Mouse (Mus musculus) kidney, adult 8-10 months (tissue): ENCODE measurements at regions not wholly inside any gene's neighbourhood (a gene's known extent, or its start where the extent isn't known, plus 50 kb on each side); places are given as distances from the start of the nearest gene placed in this dataset.
"Not testable (repeated sequence)": the region's sequence is repeated elsewhere in the genome, so short reads cannot be mapped to it uniquely, and the experiment has no call there.

Experiments
- DNase-seq, 2 experiments: peaks; one replicate each; pipeline ENCODE4 v3.0.0; 2022

DNA sequence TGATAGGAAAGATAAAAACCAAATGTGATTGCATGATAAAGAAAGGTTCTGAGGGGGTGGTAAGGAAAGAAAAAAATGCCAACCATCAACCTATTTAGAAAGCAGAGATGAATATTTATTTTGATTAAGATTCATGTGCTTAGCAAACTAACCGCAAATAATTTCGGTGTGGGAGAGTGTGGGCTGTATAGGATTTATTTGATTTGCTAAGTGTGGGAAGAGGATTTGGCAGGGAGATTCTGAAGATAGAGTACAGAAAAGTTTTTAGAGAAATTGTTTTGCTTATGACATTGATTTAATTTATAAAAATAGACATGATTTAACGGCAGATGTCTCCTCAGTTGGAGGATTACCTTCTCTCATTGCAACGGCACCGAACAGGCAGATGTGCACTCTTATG lies 250.3 kb downstream of the Pros1 start:
- DNase-seq: no peak

DNA sequence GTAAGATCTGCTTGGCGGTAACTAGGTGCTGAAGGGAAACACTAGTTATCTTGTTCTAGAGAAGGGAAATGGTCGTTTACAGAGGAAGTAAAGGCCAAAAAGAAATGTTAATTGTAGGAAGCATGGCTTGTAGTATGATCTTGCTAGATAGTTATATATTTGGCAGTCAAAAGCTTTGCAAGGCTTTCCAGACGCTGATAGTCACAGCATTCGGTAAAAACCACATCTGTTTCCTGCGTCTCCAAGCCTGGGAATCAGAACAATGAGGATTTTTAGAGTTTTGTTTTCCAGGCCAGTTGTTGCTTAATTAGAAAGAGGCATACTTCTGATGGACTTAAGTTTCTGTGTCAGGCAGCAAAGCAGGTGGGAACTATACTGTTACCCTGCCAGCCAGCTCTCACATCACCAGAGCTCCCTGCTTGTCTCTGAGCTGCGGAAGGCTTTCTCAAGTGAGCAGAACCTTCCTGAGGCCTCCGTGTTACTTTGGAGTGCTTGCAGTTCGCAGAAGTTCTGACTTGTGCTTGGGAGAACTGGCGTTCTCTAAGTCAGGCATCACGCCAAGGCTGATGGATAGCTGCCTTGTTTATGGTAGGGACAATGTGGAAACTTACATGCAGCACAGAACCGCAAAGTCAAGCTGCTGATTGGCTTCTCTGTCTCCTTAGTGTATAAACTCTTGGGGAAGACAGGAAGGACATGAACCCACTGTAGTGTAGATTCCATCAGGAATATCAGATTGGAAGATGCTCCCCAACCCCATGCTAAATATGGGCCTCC lies 251.0 kb downstream of the Pros1 start:
- DNase-seq: no peak

DNA sequence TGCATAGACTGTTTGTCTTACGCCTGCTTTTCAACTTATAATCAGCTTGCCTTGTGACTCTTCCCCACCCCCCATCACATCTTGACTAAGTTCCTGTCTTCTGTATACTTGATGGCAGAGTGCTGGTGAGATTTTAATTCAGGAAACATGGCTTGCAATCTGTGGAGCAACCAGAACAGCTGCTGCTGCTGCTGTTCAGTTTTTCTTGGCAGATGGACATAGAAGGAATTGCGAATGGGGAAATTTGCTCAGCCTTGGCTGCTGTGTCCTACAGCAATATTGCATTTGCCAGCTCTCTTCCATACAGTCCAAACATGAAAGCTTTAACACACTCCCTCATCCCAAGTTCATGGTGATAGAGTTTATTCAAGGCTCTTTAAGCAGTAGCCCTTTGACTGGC lies 262.3 kb downstream of the Pros1 start:
- DNase-seq: no peak

DNA sequence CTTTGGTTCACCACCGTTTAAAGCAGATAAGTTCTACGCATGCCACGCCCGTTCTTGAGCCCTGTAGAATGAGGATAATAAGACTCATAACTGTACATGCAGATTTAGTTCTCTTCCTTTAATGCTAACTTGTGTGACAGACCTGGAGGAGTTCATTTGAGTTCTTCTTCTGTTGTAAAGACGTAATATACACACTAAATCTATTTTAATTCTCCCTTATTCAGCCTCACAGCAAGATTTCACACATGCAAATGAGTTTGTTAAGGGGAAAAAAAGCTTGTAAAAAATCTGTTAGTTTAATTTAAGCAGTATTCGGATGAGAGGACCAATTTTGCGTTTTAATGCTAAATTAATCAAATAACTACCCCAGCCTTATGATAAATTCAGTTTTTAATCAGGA lies 264.6 kb downstream of the Pros1 start:
- no peak for DNase-seq

DNA sequence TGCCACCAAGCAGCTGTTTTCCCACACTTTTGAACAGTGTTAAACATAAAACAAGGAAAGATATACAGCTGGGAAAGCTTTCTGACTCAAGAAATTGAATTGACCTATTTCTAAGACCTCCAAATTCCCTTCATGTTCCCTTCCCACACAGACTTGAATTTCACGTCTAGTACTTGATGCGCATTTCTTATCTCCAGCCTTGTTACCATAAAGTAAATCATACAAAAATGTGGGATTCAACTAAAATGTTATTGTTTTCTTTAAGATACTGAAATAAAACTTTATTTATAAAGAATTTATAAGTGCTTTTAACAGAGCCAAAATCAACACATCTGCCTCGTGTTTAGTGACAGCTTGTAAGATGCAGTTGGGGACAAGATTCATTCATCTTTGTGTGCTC lies 289.7 kb downstream of the Pros1 start:
- DNase-seq: no peak

DNA sequence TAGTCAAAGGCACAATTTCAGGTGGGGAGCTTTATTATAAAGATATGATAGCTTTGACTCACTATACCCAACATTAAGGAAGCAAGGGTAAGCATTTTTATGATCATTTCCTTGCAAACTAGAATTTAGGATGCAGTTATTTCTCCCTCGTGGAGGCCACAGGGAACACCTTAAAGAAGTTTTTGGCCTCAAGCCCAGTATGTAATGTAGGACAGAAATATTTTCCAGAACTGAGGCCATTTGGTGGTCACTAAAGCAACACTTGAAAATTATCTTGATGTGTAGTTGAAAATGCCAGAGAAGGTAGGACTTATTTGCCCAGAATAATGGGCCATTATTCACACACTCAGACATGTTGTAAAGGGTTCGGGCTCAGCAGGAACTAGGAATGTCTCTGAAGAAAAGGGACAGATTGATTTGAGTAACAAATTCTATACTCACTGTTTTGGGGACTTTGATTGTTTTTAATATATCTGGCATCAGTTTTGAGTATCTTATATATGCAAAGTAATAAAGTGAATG lies 301.3 kb downstream of the Pros1 start:
- no peak for DNase-seq

DNA sequence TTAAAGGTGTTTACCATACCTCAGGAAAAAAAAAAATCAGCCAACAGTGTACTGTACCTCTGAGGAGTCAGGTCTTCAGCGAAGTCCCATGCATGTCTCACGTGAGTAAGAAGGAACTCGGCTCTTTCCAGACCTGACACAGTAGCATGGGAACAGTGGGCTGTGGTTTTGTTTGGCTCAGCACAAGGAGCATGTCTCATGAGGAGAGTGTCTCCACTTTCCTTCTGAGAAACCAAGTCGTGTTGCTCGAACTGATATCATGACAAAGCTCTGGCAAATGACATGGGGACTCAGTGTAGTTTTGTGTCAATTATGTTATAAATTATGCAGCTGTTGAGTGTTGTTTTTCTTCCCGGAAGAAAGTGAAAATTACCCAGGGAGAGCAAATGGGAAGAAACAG lies 316.0 kb downstream of the Pros1 start:
- no peak for DNase-seq

DNA sequence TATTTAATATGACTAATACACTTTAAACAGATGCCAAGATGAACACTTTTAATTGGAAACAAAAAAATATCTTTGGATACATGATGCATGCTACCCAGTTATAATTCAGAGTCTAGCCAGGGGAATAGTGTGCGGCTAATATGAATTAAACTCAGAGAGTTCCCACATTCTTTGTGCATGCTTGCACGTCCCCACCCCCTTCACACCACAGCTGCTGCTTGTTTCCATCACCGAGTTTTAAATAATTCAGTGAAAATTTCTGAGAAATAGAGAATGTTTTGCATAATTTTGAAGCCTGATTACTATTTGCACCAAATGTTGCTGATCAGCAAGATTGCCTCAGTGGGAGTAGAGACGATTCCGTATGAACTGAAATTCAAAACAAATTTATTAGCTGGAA lies 325.1 kb downstream of the Pros1 start:
- no peak for DNase-seq

DNA sequence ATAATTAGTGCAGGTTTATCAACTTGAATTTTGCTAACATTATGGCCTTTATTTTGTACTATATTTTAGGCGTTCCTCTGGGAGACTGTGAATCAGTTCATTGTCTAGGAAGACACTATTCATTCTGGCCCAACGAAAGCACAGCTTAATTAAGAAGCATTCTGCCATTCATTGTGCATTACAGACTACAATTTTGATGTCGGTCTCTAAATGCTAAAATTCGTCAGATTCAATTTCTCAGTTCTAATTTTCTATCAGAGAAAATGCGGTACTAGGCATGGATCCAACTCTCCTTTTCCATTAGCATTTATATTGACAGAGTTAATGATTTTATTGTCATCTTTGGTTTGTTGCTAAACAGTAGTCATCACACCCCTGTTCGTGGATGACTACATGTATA lies 337.1 kb downstream of the Pros1 start:
- DNase-seq: no peak

DNA sequence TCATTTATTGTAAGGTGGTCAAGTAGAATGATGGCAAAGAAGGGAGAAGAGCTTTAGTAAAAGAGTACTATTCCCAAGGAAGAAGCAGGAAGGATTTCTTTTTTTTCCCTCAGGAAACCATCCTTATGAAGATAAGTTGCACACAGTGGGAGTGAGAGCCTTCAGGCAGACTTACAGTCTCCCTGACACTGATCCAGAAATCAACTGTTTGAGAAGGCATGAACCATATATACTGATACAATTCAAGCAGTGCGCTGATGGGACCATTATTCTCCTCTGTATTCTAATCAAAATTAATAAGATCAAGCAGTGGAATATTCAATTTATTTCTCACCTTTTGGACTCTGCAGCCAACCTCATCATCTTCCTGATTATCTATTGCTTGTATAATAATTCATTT lies 337.5 kb downstream of the Pros1 start:
- DNase-seq: no peak

DNA sequence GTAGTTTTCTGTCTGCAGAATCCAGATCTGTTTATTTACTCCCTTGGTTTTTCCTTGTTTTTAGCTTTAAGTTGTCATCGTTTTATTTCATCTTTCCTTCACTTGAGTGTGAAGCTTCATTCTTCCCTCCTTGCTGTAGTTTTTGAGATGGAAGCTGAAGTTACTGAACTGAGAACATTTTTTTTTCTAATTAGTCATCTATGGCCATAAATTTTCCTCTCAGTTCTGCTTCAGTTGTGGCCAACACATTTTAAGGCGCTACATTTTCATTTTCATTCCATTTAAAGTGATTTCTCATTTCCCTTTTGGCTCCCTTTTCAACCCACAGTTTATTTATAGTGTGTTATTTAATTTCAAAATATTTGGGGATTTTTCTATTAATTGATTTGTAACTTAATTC lies 340.5 kb downstream of the Pros1 start:
- DNase-seq: no peak

DNA sequence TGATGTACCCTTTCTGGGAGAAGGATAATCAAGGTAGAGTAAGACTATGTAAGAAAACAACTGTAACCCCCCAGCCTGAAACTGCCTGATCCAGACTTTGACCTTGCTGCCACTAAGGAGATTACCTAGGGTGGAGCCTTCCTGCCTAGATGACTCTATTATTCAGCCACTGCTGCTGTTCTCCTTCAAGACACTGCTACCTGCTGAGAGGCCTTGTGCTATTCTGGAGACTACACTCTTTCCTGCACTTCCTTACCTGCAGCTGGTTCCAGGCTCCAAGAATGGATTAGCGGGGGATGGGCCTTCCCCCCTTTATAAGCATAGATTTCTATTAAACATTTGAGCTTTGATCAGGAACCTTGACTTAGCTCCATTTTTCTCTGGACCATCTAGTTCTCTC lies 359.4 kb downstream of the Pros1 start:
- DNase-seq: not testable (repeated sequence)

DNA sequence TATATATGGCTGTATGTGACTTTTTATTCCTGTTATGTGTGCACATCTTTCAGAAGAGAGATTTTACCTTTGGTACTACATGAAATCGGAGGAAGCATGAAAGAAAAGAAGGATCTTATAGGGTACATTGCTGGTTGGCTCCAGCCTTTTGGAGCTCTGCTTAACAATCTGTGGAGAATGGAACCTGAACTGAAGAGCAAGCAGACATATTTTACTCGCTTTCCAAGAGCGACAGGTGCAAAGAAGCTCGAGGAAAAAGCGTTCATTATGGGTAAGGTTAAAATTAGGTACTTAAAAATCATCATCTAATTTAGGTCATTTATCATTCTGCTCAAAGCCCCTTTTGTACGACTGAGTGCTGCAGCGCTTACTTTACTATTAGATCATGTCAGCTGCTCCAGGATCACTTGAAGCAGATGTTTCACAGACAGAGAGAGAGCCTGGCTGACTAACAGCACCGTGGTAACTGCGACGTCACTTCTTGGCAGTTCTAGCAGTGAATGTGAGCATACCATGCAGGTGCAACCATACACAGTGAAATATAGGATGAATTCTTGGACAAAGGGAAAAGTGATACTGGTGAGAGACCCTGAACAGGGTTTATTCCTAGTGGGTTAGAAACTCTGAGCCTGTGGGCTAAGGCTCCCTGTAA lies 366.2 kb downstream of the Pros1 start:
- no peak for DNase-seq

DNA sequence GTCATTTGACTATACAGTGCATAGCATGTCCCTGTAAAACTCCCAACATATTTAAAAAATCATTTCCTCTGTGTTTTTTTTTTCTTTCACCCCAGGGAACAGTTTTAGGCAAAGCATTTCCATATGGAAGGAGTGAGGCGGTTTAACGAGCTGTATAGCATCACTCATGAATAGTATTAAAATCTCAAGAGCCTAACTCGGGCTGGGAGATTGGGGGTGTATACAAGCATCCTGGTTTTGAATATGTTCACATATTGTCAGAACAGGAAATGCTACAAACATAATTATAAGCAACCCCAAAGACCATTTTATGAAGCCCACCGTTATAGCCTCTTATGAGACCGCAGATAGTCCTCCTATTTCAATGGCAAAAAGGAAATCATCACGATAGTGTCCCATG lies 370.5 kb downstream of the Pros1 start:
- no peak for DNase-seq

DNA sequence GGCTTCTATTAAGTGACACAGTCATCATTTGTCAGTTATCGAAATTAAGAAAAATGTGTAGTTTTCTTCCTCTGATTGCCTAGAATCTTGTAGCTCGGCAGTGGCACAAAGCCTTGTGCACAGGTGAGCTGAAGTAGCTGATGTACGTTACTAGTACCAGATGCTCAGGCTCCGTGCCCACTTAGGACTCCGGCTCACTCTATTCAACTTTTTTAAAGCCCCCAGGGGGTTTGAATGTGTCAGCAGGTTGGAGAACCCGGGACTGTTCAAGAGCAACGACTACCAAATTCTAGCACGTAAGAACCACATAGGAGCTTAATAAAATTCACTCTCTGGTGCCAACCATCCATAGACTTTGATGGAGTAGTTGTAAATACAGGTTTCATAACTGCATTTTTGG lies 371.0 kb downstream of the Pros1 start:
- no peak for DNase-seq

DNA sequence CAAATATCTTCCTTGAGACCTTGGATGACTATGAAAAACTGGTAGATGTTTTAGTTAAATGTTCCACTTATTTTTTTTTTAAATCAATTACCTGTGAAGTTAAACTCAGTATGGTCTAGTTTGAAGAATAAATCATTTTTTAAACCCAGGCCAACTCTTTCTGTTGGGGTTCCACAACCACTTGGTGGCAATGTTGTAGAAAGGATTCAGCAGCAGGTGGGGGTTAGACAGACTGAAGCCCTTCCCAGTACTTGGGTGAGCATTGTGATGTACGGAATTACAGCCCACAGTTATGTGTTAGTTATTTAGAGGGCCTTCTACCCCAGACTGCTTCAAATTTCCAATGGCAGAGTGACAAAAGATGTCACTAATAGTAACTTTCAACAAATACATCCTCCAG lies 375.0 kb downstream of the Pros1 start:
- no peak for DNase-seq

DNA sequence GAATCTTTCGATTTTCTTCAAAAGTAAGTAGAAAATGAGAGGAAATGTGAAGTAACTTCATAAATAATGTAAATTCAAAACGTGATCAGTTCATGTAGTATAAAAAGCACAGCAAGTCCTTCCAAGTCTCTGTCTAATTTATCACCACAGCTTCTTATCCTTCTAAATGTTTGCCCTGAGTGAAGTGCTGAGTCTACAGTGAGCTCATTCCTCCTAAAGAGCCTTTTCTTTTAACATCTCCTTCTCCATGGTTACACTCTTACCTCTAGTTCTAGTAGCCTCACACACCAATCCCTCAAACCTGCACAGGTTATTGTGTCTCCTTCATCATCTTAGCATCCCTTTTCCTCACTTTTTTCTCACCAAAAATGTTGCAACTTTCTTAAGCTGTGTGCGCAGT lies 375.5 kb downstream of the Pros1 start:
- no peak for DNase-seq

DNA sequence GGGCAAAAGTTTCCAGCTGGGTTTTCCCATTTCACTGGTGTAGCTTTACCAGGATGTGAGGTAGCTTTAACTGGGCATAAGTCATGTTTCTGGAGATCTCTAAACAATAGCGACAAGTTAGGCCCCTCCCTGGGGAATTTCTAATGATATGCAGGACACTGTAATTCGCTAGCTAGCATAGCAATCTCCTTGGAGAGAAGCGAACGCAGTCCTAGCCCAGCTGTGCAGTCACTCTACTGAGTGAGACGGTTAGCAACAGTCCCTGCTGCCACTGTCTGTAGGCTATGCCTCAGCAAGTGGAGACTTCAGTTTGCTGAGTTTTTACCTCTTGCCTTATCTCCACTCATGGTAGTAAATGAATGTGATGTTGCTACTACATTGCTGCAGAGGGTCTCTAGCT lies 416.1 kb downstream of the Pros1 start:
- no peak for DNase-seq

DNA sequence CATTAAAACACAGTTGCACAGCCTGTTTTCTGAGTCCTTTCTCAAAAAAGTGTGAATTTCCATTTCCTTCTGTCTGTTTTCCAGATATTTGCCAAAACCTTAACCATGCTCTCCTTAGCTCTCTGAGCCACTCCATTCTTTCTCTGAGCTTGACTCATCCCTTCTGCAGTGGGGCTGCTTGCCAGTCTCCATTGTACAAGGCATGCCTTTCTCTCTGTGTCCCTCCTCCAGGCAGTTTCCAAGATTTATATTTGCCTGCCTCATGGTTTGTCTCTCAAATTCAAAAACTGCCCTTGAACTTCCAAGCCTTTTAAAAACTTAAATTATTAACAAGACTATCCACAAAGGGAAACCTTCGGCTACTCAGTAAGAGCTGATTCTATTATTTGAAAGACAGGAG lies 423.4 kb downstream of the Pros1 start:
- no peak for DNase-seq

DNA sequence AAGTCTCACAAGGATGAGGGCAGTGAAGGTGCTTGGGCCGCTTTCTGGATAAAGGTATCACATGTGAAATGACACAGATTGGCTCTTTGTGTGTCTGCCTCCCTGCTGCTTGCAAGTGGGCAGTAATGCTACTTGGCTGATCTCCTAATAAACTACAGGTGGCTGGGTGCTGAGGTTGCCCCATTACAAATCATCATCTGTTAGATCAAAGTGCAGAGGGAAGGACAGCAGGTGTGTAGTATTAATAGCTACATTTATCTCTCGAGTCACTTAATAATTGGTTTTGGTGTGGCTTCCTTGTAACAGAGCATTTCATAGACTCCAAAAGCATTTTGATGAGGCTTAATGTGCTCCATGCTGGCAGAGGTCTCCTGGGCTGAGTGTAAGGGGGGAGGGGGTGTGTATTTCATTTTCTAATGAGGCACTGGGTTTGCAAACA lies 424.2 kb downstream of the Pros1 start:
- no peak for DNase-seq

DNA sequence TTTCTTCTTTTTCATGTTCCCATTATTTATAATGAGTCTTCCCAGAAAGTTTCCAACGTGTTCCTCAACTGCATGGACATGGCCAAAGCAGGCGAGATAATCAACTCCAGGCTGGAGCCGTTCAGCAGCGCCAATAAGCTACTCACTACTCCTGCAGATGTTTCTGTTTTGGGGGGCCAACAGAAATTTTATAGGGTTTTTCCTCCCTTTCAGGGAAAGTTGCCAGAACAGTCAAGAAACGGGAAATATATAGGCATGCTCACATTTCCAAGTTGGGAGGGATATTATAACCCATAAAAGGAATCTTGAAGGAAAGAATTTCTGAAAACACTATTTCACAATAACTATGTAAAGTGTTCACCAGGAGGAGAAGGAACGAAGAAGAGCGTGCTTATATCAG lies 433.5 kb downstream of the Pros1 start:
- no peak for DNase-seq

DNA sequence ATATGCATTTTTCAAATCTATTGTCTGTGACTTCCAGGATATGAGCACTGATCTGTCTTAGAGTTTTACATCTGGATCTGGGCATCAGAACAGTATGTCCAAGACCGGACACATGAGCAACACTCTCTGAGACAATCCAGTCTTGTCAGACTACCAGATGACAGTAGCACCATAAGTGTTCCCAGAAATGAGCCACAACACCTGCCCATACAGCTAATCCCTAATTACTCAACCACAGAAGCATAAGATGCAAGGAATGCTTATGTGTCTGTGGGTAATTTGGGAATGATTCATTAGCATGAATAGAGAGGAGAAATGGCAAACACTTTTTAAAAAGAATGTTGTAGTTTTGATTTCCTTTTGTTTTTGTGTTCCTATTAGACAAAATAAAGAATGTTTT lies 457.6 kb downstream of the Pros1 start:
- no peak for DNase-seq

DNA sequence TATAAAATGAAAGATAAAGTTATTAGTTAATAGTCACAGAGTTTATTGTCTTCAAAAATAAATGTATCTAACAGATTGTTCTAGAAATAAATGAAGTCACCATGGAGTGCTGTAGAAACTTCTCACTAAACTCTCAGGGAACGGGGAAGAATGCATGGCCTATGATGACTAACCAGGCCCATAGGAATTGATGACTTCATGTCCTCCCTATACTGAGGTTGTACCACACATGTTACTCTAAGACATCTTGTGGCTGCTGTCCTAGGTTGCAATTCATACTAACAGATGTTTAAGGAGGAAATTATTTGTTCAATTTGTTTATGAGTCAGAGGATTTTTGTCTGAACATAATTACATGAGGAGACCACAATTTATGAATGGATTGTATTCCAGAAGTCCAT lies 459.4 kb downstream of the Pros1 start:
- no peak for DNase-seq

DNA sequence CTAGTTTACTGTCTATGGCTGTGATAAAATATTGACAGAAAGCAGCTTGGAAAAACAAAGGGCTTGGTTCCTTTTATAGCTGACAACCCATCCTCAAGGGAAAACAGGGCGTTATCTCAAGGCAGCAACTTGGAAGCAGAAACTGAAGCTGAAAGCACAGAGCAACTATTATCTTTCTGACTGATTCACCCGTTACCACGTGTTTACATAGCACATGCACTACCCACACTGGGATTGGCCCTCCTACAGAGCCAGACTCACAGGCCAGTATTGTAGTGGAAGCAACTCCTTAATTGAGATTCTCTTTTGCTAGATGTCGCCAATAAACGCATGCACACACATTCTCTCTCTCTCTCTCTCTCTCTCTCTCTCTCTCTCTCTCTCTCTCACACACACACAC lies 465.5 kb downstream of the Pros1 start:
- DNase-seq: no peak
